Mouse (Mus musculus): ENCODE measurements around the gene Hoga1. TPM values are rescaled to one million over a fixed set of nuclear protein-coding genes. Genes with fewer than 3 reads are reported as not detected.

Gene Hoga1
- polyA plus RNA-seq (2015; fragmentation: Nextera tagmentation; extraction: Ambion mirVana), result 19.7 and 21.1 TPM in 2 replicates

- no peak within 1 kb of the TSS for H3K9ac ChIP-seq
- peak within 1 kb of the TSS; percentile 70 for H3K27ac ChIP-seq
- peak; percentile 96 for ATAC-seq (replicated peaks; ENCODE audit: low FRiP score)
- H3K4me1 ChIP-seq, result peaks cover 8% of the 10 kb centered on the region
- H3K36me3 ChIP-seq, result no peaks in the 10 kb centered on the region
- 20% methylated on average over 23 of the region's 23 CpGs for WGBS
- H3K9me3 ChIP-seq (replicated peaks), result no peaks in the 10 kb centered on the region
- H3K27me3 ChIP-seq, result 0 out of 2 replicates have a peak, but pooled peaks cover under 1% of the 10 kb centered on the region
- H3K4me3 ChIP-seq (replicated peaks), result peak within 1 kb of the TSS; percentile 41
- peak within 1 kb of the TSS; percentile 56 for H3K4me2 ChIP-seq
Observed at GRCm38 (mm10) chr19:42045269-42046102, at the start of gene Hoga1. Gene Hoga1, plus strand, starts transcription at chr19:42045610.

GRCm38 (mm10) chr19:41997090-41997489, 48.3 kb upstream of the Hoga1 start:
- Histone ChIP-seq H3K36me3 (no peaks in the 10 kb centered on the region), H3K4me2 (no peak overlapping the region), H3K4me3 (replicated peaks) (no peak overlapping the region), H3K27ac (0 out of 2 replicates have a peak overlapping the region, but pooled peaks have one; percentile 86), H3K9ac (no peak overlapping the region), H3K4me1 (peaks cover 87% of the 10 kb centered on the region), H3K9me3 (replicated peaks) (no peaks in the 10 kb centered on the region), H3K27me3 (no peaks in the 10 kb centered on the region)
- WGBS, result 65% methylated on average over 10 of the region's 10 CpGs
- ATAC-seq (replicated peaks; ENCODE audit: low FRiP score), result no peak

- Histone ChIP-seq H3K4me2 (no peak overlapping the region), H3K9ac (no peak overlapping the region), H3K9me3 (replicated peaks) (no peaks in the 10 kb centered on the region), H3K36me3 (no peaks in the 10 kb centered on the region), H3K4me3 (replicated peaks) (no peak overlapping the region), H3K4me1 (peaks cover 69% of the 10 kb centered on the region), H3K27me3 (no peaks in the 10 kb centered on the region), H3K27ac (peak overlapping the region; percentile 80; the same call in 1 of the 2 replicates)
- ATAC-seq (replicated peaks; ENCODE audit: low FRiP score), result no peak
- WGBS, result 87% methylated on average over 9 of the region's 9 CpGs
Observed at GRCm38 (mm10) chr19:41998770-41999548, 46.5 kb upstream of the Hoga1 start.

- Histone ChIP-seq H3K4me3 (replicated peaks) (no peak overlapping the region), H3K9me3 (replicated peaks) (no peaks in the 10 kb centered on the region), H3K4me1 (peaks cover 69% of the 10 kb centered on the region), H3K4me2 (no peak overlapping the region), H3K36me3 (no peaks in the 10 kb centered on the region), H3K9ac (no peak overlapping the region), H3K27ac (peak overlapping the region; percentile 80), H3K27me3 (no peaks in the 10 kb centered on the region)
- ATAC-seq (replicated peaks; ENCODE audit: low FRiP score), result no peak
- 87% methylated on average over 4 of the region's 4 CpGs for WGBS
Observed at GRCm38 (mm10) chr19:41999688-42000283, 45.6 kb upstream of the Hoga1 start.

- H3K27me3 ChIP-seq, result no peaks in the 10 kb centered on the region
- no peak overlapping the region for H3K9ac ChIP-seq
- H3K27ac ChIP-seq, result peak overlapping the region; percentile 80
- ATAC-seq (replicated peaks; ENCODE audit: low FRiP score), result no peak
- H3K4me2 ChIP-seq, result no peak overlapping the region
- 20% methylated on average over 4 of the region's 4 CpGs for WGBS
- no peak overlapping the region for H3K4me3 ChIP-seq (replicated peaks)
- H3K9me3 ChIP-seq (replicated peaks), result no peaks in the 10 kb centered on the region
- no peaks in the 10 kb centered on the region for H3K36me3 ChIP-seq
- peaks cover 69% of the 10 kb centered on the region for H3K4me1 ChIP-seq
Observed at GRCm38 (mm10) chr19:42000446-42000958, 44.9 kb upstream of the Hoga1 start.

GRCm38 (mm10) chr19:42001253-42001980, 44.0 kb upstream of the Hoga1 start:
- peaks cover 69% of the 10 kb centered on the region for H3K4me1 ChIP-seq
- no peaks in the 10 kb centered on the region for H3K27me3 ChIP-seq
- no peaks in the 10 kb centered on the region for H3K9me3 ChIP-seq (replicated peaks)
- H3K9ac ChIP-seq, result no peak overlapping the region
- no peak overlapping the region for H3K4me2 ChIP-seq
- no peak for ATAC-seq (replicated peaks; ENCODE audit: low FRiP score)
- no peak overlapping the region for H3K4me3 ChIP-seq (replicated peaks)
- peak overlapping the region; percentile 80 for H3K27ac ChIP-seq
- no peaks in the 10 kb centered on the region for H3K36me3 ChIP-seq
- 85% methylated on average over 12 of the region's 12 CpGs for WGBS

GRCm38 (mm10) chr19:42004258-42004657, 41.2 kb upstream of the Hoga1 start:
- Histone ChIP-seq H3K9me3 (replicated peaks) (no peaks in the 10 kb centered on the region), H3K4me2 (no peak overlapping the region), H3K4me1 (peaks cover 74% of the 10 kb centered on the region), H3K4me3 (replicated peaks) (no peak overlapping the region), H3K36me3 (no peaks in the 10 kb centered on the region), H3K27ac (peak overlapping the region; percentile 30; the same call in 1 of the 2 replicates), H3K9ac (no peak overlapping the region), H3K27me3 (no peaks in the 10 kb centered on the region)
- WGBS, result 69% methylated on average over 6 of the region's 6 CpGs
- ATAC-seq (replicated peaks; ENCODE audit: low FRiP score), result no peak

GRCm38 (mm10) chr19:42005616-42006015, 39.8 kb upstream of the Hoga1 start:
- H3K4me2 ChIP-seq, result no peak overlapping the region
- H3K9ac ChIP-seq, result no peak overlapping the region
- H3K36me3 ChIP-seq, result no peaks in the 10 kb centered on the region
- H3K27me3 ChIP-seq, result no peaks in the 10 kb centered on the region
- H3K4me1 ChIP-seq, result peaks cover 74% of the 10 kb centered on the region
- 67% methylated on average over 3 of the region's 3 CpGs for WGBS
- H3K9me3 ChIP-seq (replicated peaks), result no peaks in the 10 kb centered on the region
- peak overlapping the region; percentile 39 for H3K27ac ChIP-seq
- ATAC-seq (replicated peaks; ENCODE audit: low FRiP score), result no peak
- H3K4me3 ChIP-seq (replicated peaks), result no peak overlapping the region

GRCm38 (mm10) chr19:42006568-42006967, 38.8 kb upstream of the Hoga1 start:
- H3K36me3 ChIP-seq, result no peaks in the 10 kb centered on the region
- H3K27ac ChIP-seq, result peak overlapping the region; percentile 39
- H3K4me3 ChIP-seq (replicated peaks), result no peak overlapping the region
- H3K27me3 ChIP-seq, result no peaks in the 10 kb centered on the region
- WGBS, result 46% methylated on average over 8 of the region's 8 CpGs
- no peaks in the 10 kb centered on the region for H3K9me3 ChIP-seq (replicated peaks)
- H3K4me2 ChIP-seq, result no peak overlapping the region
- peaks cover 74% of the 10 kb centered on the region for H3K4me1 ChIP-seq
- ATAC-seq (replicated peaks; ENCODE audit: low FRiP score), result no peak
- H3K9ac ChIP-seq, result no peak overlapping the region

GRCm38 (mm10) chr19:42008586-42008985, 36.8 kb upstream of the Hoga1 start:
- H3K4me3 ChIP-seq (replicated peaks), result no peak overlapping the region
- no peak overlapping the region for H3K4me2 ChIP-seq
- H3K4me1 ChIP-seq, result peaks cover 76% of the 10 kb centered on the region
- no peak for ATAC-seq (replicated peaks; ENCODE audit: low FRiP score)
- WGBS, result 46% methylated on average over 3 of the region's 3 CpGs
- H3K9me3 ChIP-seq (replicated peaks), result no peaks in the 10 kb centered on the region
- H3K27ac ChIP-seq, result peak overlapping the region; percentile 64
- H3K9ac ChIP-seq, result peak overlapping the region; percentile 14; the same call in 1 of the 2 replicates
- H3K27me3 ChIP-seq, result no peaks in the 10 kb centered on the region
- H3K36me3 ChIP-seq, result no peaks in the 10 kb centered on the region; the same call in 1 of the 2 replicates

- WGBS, result 22% methylated on average over 7 of the region's 7 CpGs
- Histone ChIP-seq H3K27me3 (no peaks in the 10 kb centered on the region), H3K36me3 (no peaks in the 10 kb centered on the region; the same call in 1 of the 2 replicates), H3K4me1 (peaks cover 78% of the 10 kb centered on the region), H3K27ac (peak overlapping the region; percentile 64), H3K4me2 (no peak overlapping the region), H3K9ac (peak overlapping the region; percentile 14; the same call in 1 of the 2 replicates), H3K4me3 (replicated peaks) (no peak overlapping the region), H3K9me3 (replicated peaks) (no peaks in the 10 kb centered on the region)
- ATAC-seq (replicated peaks; ENCODE audit: low FRiP score), result no peak
Observed at GRCm38 (mm10) chr19:42009067-42009466, 36.3 kb upstream of the Hoga1 start.
